Mouse (Mus musculus) heart, embryonic 14.5 days (tissue): ENCODE results near the gene Six5. TPM values are rescaled to one million over a fixed set of nuclear protein-coding genes. Genes with fewer than 3 reads are reported as not detected.
A peak's percentile ranks its signal among the peaks of the same experiment; 100 is the strongest.
"Not testable (repeated sequence)": the region's sequence is repeated elsewhere in the genome, so short reads cannot be mapped to it uniquely, and the experiment has no call there.

Experiments
- ATAC-seq: fragments of 200-750 bp; cut with Nextera tagmentation; 2 replicates; pipeline ENCODE4 v1.8.0; 2017; ENCODE audit warnings: low read depth, moderate TSS enrichment; ENCODE audit not compliant: insufficient number of reproducible peaks, insufficient read depth, low FRiP score
- H3K27ac ChIP-seq, 2 experiments: fragments of 200-500 bp in 1 of 2; fragments of 300-500 bp in 1 of 2; sonication (generic) in 1 of 2; replicated peaks in 1 of 2; 2 replicates each; pipeline ENCODE4 v1.5.1; 2012 to 2014; ENCODE audit warnings: low read depth in 2 of 2, low read length in 2 of 2, control low read depth in 1 of 2, mild to moderate bottlenecking in 1 of 2, mixed read lengths in 1 of 2; ENCODE audit not compliant: control insufficient read depth in 1 of 2, insufficient read depth in 1 of 2
- H3K27me3 ChIP-seq: fragments of 300-500 bp; sonication (generic); 2 replicates; pipeline ENCODE4 v1.6.1; 2014; ENCODE audit warnings: mild to moderate bottlenecking, low read length, control low read depth; ENCODE audit not compliant: control insufficient read depth, insufficient read depth
- H3K36me3 ChIP-seq: fragments of 300-500 bp; sonication (generic); 2 replicates; pipeline ENCODE4 v1.6.1; 2014; ENCODE audit warnings: mild to moderate bottlenecking, control low read depth, low read length, mixed read lengths; ENCODE audit not compliant: control insufficient read depth, insufficient read depth
- H3K4me1 ChIP-seq, 2 experiments: fragments of 200-500 bp in 1 of 2; fragments of 300-500 bp in 1 of 2; sonication (generic) in 1 of 2; 2 replicates each; pipeline ENCODE4 v1.6.1; 2012 to 2014; ENCODE audit warnings: low read length in 2 of 2, control low read depth in 1 of 2, mixed read lengths in 1 of 2; ENCODE audit not compliant: control insufficient read depth in 2 of 2, insufficient read depth in 2 of 2
- H3K4me2 ChIP-seq: fragments of 300-500 bp; sonication (generic); 2 replicates; pipeline ENCODE4 v1.6.1; 2014; ENCODE audit warnings: mild to moderate bottlenecking, low read length
- H3K4me3 ChIP-seq, 2 experiments: fragments of 200-500 bp in 1 of 2; fragments of 300-500 bp in 1 of 2; sonication (generic) in 1 of 2; 2 replicates each; pipeline ENCODE4 v1.5.1; 2012 to 2014; ENCODE audit warnings: low read length in 2 of 2, mild to moderate bottlenecking in 2 of 2, control low read depth in 1 of 2, low read depth in 1 of 2, moderate library complexity in 1 of 2; ENCODE audit not compliant: control insufficient read depth in 1 of 2, insufficient read depth in 1 of 2
- H3K9ac ChIP-seq: fragments of 300-500 bp; sonication (generic); 2 replicates; pipeline ENCODE4 v1.6.1; 2014; ENCODE audit warnings: mild to moderate bottlenecking, low read length
- H3K9me3 ChIP-seq: fragments of 300-500 bp; sonication (generic); 2 replicates; pipeline ENCODE4 v1.6.1; 2016; ENCODE audit warnings: low read length, control low read depth; ENCODE audit not compliant: control insufficient read depth
- WGBS: fragments of 180-500 bp; shearing (Covaris S2); extraction: QIAGEN DNeasy Blood & Tissue Kit; methylation state at CpG from one replicate; pipeline ENCODE4 v1.1.7; 2014; 5-methylcytosine and 5-hydroxymethylcytosine counted together
- polyA plus RNA-seq: library from polyadenylated mRNA; unstranded; fragments of >200 nt; fragmentation: Nextera tagmentation; extraction: Ambion mirVana; gene quantifications from 2 replicates; pipeline ENCODE4 v1.2.1, GENCODE M21; 2014

Gene Six5
- polyA plus RNA-seq, 1 experiment from 2014 or later, result 8.3 TPM

GRCm38 (mm10) chr7:19067063-19067462 lies 27.3 kb upstream of the Six5 start:
- Histone ChIP-seq H3K27me3 (peaks cover 34% of the 10 kb centered on the region), H3K27ac (no peak overlapping the region), H3K4me3 (no peak overlapping the region), H3K9me3 (no peaks in the 10 kb centered on the region), H3K4me1 (no peaks in the 10 kb centered on the region), H3K36me3 (no peaks in the 10 kb centered on the region), H3K9ac (no peak overlapping the region), H3K4me2 (no peak overlapping the region)
- no peak for ATAC-seq
- WGBS, result 43% methylated on average over 14 of the region's 14 CpGs

DNA sequence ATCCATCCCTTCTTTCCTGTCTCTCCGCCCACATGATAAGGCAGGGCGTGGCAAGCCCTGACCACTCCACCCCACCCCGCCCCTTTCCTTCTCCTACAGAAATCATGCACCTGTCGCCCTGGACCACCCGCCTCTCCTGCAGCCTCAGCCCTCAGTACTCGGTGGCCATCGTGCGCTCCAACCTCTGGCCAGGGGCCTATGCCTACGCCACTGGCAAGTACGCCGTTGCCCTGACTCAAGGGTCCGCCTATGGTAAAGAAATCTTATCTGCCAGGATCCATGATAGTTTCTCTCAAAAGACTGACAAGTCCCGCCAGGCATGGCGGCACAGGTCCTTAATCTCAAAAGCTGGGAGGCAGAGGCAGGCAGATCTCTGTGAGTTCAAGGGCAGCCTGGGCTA lies 26.5 kb upstream of the Six5 start:
- WGBS, result 60% methylated on average over 11 of the region's 14 CpGs
- no peak overlapping the region for H3K9ac ChIP-seq
- ATAC-seq, result no peak

GRCm38 (mm10) chr7:19068707-19069106 lies 25.7 kb upstream of the Six5 start:
- H3K27ac ChIP-seq, result no peak overlapping the region
- H3K9ac ChIP-seq, result no peak overlapping the region
- 1% methylated on average over 2 of the region's 2 CpGs for WGBS
- no peak for ATAC-seq
- peaks cover 34% of the 10 kb centered on the region for H3K27me3 ChIP-seq
- H3K4me2 ChIP-seq, result no peak overlapping the region
- no peaks in the 10 kb centered on the region for H3K4me1 ChIP-seq
- H3K9me3 ChIP-seq, result no peaks in the 10 kb centered on the region
- no peak overlapping the region for H3K4me3 ChIP-seq
- H3K36me3 ChIP-seq, result no peaks in the 10 kb centered on the region

More for the DNA sequence above, 26.5 kb upstream of the Six5 start:
- Histone ChIP-seq H3K27ac (no peak overlapping the region), H3K36me3 (no peaks in the 10 kb centered on the region), H3K27me3 (peaks cover 34% of the 10 kb centered on the region), H3K4me3 (no peak overlapping the region), H3K9me3 (no peaks in the 10 kb centered on the region), H3K4me2 (no peak overlapping the region), H3K4me1 (no peaks in the 10 kb centered on the region)

DNA sequence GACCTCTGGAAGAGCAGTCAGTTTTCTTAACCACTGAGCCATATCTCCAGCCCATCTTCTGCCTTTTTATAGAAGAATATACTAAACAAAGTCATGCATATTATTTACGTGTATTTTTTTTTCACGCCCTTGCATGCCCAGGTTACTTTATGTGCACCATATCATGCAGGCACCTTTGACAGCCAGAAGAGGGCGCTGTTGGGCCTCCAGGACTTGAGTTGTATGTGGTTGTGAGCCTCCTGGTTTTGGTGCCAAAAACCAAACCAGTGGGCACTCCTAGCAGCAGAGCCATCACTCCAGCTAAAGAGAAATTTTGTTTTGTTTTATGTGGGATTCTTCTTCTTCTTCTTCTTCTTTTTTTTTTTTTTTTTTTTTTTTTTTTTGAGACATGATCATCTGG lies 24.9 kb upstream of the Six5 start:
- H3K27me3 ChIP-seq, result peaks cover 30% of the 10 kb centered on the region
- H3K9me3 ChIP-seq, result no peaks in the 10 kb centered on the region
- no peak overlapping the region for H3K27ac ChIP-seq
- no peak overlapping the region for H3K9ac ChIP-seq
- H3K4me2 ChIP-seq, result no peak overlapping the region
- no peak overlapping the region for H3K4me3 ChIP-seq
- H3K4me1 ChIP-seq, result no peaks in the 10 kb centered on the region
- 49% methylated on average over 3 of the region's 3 CpGs for WGBS
- H3K36me3 ChIP-seq, result no peaks in the 10 kb centered on the region
- ATAC-seq, result no peak

- not testable (repeated sequence) for H3K4me2 ChIP-seq, H3K27ac ChIP-seq, H3K9me3 ChIP-seq, H3K4me3 ChIP-seq, H3K9ac ChIP-seq, H3K36me3 ChIP-seq, H3K4me1 ChIP-seq, ATAC-seq
- WGBS, result 51% methylated on average over 3 of the region's 3 CpGs
- peaks cover 15% of the 10 kb centered on the region for H3K27me3 ChIP-seq
Measured at GRCm38 (mm10) chr7:19071024-19071423, 23.4 kb upstream of the Six5 start.

DNA sequence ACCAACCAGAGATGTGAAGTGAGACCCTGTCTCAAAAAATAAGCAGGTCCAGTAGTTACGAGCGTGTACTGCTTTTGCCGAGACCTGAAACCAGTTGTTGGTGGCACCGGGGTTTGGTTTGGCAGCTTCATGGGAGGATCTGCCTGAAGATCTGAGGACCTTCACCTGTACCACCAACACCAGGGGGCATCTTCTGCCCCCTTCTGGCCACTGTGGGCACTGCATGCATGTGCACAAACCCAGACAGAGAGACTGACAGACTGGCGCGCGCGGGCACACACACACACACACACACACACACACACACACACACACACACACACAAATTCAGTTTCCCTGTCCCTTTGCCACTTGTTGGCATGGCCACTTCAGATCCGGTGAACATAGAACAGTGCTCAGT lies 20.9 kb upstream of the Six5 start:
- H3K27me3 ChIP-seq, result no peaks in the 10 kb centered on the region
- peaks cover 13 to 22% of the 10 kb centered on the region in 2 experiments for H3K4me1 ChIP-seq
- ATAC-seq, result no peak
- H3K9ac ChIP-seq, result no peak overlapping the region
- H3K4me2 ChIP-seq, result no peak overlapping the region
- H3K36me3 ChIP-seq, result peaks cover 7% of the 10 kb centered on the region
- no peak overlapping the region for H3K4me3 ChIP-seq
- WGBS, result 75% methylated on average over 9 of the region's 9 CpGs
- no peak overlapping the region for H3K27ac ChIP-seq
- H3K9me3 ChIP-seq, result no peaks in the 10 kb centered on the region

GRCm38 (mm10) chr7:19074494-19074893 lies 19.9 kb upstream of the Six5 start:
- H3K27me3 ChIP-seq, result no peaks in the 10 kb centered on the region
- no peaks in the 10 kb centered on the region for H3K9me3 ChIP-seq

GRCm38 (mm10) chr7:19075231-19075630 lies 19.2 kb upstream of the Six5 start:
- peak overlapping the region; percentile 26 to 84 for H3K4me3 ChIP-seq
- WGBS, result 57% methylated on average over 5 of the region's 5 CpGs
- no peaks in the 10 kb centered on the region for H3K9me3 ChIP-seq
- H3K4me2 ChIP-seq, result peak overlapping the region; percentile 92
- H3K4me1 ChIP-seq, result peaks cover 13 to 27% of the 10 kb centered on the region in 2 experiments
- no peaks in the 10 kb centered on the region for H3K27me3 ChIP-seq
- H3K9ac ChIP-seq, result peak overlapping the region; percentile 54
- H3K27ac ChIP-seq, result no peak overlapping the region
- H3K36me3 ChIP-seq, result peaks cover 25% of the 10 kb centered on the region
- no peak for ATAC-seq

More at GRCm38 (mm10) chr7:19074494-19074893, 19.9 kb upstream of the Six5 start:
- ATAC-seq, result no peak
- no peak overlapping the region for H3K9ac ChIP-seq
- WGBS, result 87% methylated on average over 6 of the region's 6 CpGs
- H3K4me1 ChIP-seq, result peaks cover 13 to 24% of the 10 kb centered on the region in 2 experiments
- H3K4me3 ChIP-seq, result no peak overlapping the region
- H3K27ac ChIP-seq, result no peak overlapping the region
- peaks cover 17% of the 10 kb centered on the region for H3K36me3 ChIP-seq
- no peak overlapping the region for H3K4me2 ChIP-seq
